Mouse (Mus musculus) CH12.LX (cell line): ENCODE data around the gene Cipc.
A peak's percentile ranks its signal among the peaks of the same experiment; 100 is the strongest.

Source experiments
- CTCF ChIP-seq, 2 experiments: IDR thresholded peaks in 1 of 2; conservative IDR thresholded peaks in 1 of 2; 2 replicates each; pipeline ENCODE4 v1.5.1; 2011 to 2012; ENCODE audit warnings: low read depth in 2 of 2, low read length in 2 of 2, improper control_type of control experiment in 1 of 2, inconsistent platforms in 1 of 2, mild to moderate bottlenecking in 1 of 2, moderate library complexity in 1 of 2
- ELF1 ChIP-seq: IDR thresholded peaks from 2 replicates; pipeline ENCODE4 v1.6.1; 2014; ENCODE audit warnings: low read depth, mild to moderate bottlenecking, inconsistent platforms, low read length, improper control_type of control experiment
- MAZ ChIP-seq: IDR thresholded peaks from 2 replicates; pipeline ENCODE4 v1.6.1; 2012; ENCODE audit warnings: low read depth, mild to moderate bottlenecking, inconsistent platforms, low read length, improper control_type of control experiment, moderate library complexity
- MYC ChIP-seq: IDR thresholded peaks from 2 replicates; pipeline ENCODE4 v1.6.1; 2011; ENCODE audit warnings: low read depth, mild to moderate bottlenecking, improper control_type of control experiment, low read length
- POLR2AphosphoS2 ChIP-seq: IDR thresholded peaks from 2 replicates; pipeline ENCODE4 v1.6.1; 2011; ENCODE audit warnings: low read depth, low read length, improper control_type of control experiment

- TF ChIP-seq MYC: peak; percentile 81; the same call in 1 of the 2 replicates
- TF ChIP-seq CTCF (conservative IDR thresholded peaks at IDR 0.05 in 1 of 2, IDR thresholded peaks at IDR 0.05 in 1 of 2; ENCODE audit: low read depth in 2 of 2, low read length in 2 of 2): no peak
- no peak for TF ChIP-seq MAZ
- no peak for TF ChIP-seq POLR2AphosphoS2
- peak; percentile 49; the same call in 1 of the 2 replicates for TF ChIP-seq ELF1
Measured at GRCm38 (mm10) chr12:86949501-86949900, 2.7 kb downstream of the Cipc start.
